Mouse (Mus musculus) liver, postnatal 0 days (tissue): ENCODE data around the gene Lat.

ENCODE experiments used
- CTCF ChIP-seq: sonication (generic); IDR thresholded peaks from 2 replicates; pipeline ENCODE4 v1.5.1; 2016; ENCODE audit warnings: antibody characterized with exemption, low read depth
- EP300 ChIP-seq: IDR thresholded peaks from 2 replicates; pipeline ENCODE4 v1.6.1; 2016; ENCODE audit warnings: antibody characterized with exemption, low read depth, mild to moderate bottlenecking

DNA sequence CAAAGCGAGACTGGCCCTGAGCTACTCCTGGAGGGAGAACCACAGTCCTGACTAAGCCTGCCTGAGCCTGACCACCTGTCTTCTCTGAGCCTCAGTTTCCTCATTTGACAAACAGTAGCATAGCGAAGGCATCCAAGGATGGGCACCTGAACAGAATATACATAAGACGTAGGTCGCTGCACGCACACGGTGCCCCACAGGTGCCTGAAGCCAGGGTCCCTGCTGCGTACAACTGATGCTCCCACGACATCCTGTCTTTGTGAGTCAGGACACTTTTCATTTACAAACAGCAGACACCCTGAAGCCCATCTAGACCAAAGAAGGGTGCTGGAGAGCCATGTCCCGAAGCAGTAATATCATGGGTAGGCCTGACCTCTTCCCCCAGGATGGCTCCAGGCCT, 11.0 kb downstream of the Lat start:
- TF ChIP-seq CTCF (no peak), EP300 (no peak)
